Mouse (Mus musculus) left cerebral cortex, postnatal 25 days (tissue): ENCODE measurements around the gene Rcan3. TPM values are rescaled to one million over a fixed set of nuclear protein-coding genes. Genes with fewer than 3 reads are reported as not detected.
A peak's percentile ranks its signal among the peaks of the same experiment; 100 is the strongest.

Experiments used
- DNase-seq, 2 experiments: peaks; one replicate each; pipeline ENCODE4 v3.0.0; 2022; ENCODE audit warnings: low spot score in 2 of 2, mixed read lengths in 1 of 2
- intact Hi-C: fragments of 180-260 bp; cut with DNase I; formaldehyde crosslinking; loops from one replicate; pipeline ENCODE4 v1.15.1; 2025
- microRNA-seq, 2 experiments: library from miRNA; unstranded; fragments of <30 nt; microRNA quantifications; one replicate each; pipeline ENCODE4 v1.2.0; 2022
- total RNA-seq, 2 experiments: library from RNA; stranded (reverse); gene quantifications; 2 replicates each; pipeline ENCODE4 v1.2.3; 2021

Rcan3 gene
- total RNA-seq, 2 experiments from 2014 or later, result 24.6 to 30.5 TPM

DNA sequence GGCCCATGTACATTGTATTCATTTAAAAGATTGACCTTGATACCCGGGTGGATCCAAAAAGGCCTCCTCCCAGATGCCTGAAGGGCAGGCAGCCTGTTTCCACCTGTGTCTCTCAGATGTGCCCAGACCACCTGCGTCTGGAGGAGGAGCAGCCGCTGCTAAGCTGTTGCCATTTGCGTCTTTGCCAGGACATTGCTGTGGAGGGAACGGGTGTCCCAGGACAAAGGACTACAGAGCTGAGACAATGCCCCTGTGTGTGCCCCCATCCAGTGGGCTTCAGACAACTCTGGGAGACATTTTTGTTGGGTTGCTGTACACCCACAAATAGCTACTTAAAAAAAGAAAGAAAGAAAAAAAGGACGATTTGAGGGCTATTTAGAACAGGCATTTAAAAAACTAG lies 70.8 kb downstream of the Rcan3 start:
- DNase-seq, result peak in 1 of 2 experiments; percentile 12
- intact Hi-C loops, result no loop called here

Small RNA genes within 50 kb of the gene (microRNA-seq; reads per million reads assigned to microRNA genes)
- gene Mir700, result 542 to 606 reads per million in 2 experiments

Other genes with a start within 250 kb of the Rcan3 start
- 10 to 100 TPM; 31.8 to 34.1 TPM for gene Clic4, start 161.0 kb downstream of the Rcan3 start, total RNA-seq
- gene Srrm1, start 80.5 kb downstream of the Rcan3 start, total RNA-seq, result 100 to 1,000 TPM; 122 to 124 TPM
- 1 to 10 TPM in 1 of 2 experiments, under 1 TPM in 1; 0.46 to 1.2 TPM for gene Ncmap, start 35.6 kb downstream of the Rcan3 start, total RNA-seq
- gene Stpg1, start 60.9 kb upstream of the Rcan3 start, total RNA-seq, result 1 to 10 TPM; 1.3 to 1.8 TPM
- gene Nipal3, start 61.2 kb upstream of the Rcan3 start, total RNA-seq, result 100 to 1,000 TPM; 104 TPM
- gene Grhl3, start 139.8 kb upstream of the Rcan3 start, total RNA-seq, result 1 to 10 TPM in 1 of 2 experiments, under 1 TPM in 1; 0.69 to 1.5 TPM